Mouse (Mus musculus): Measurements from ENCODE around the gene Galnt18.

Gene Galnt18

DNA sequence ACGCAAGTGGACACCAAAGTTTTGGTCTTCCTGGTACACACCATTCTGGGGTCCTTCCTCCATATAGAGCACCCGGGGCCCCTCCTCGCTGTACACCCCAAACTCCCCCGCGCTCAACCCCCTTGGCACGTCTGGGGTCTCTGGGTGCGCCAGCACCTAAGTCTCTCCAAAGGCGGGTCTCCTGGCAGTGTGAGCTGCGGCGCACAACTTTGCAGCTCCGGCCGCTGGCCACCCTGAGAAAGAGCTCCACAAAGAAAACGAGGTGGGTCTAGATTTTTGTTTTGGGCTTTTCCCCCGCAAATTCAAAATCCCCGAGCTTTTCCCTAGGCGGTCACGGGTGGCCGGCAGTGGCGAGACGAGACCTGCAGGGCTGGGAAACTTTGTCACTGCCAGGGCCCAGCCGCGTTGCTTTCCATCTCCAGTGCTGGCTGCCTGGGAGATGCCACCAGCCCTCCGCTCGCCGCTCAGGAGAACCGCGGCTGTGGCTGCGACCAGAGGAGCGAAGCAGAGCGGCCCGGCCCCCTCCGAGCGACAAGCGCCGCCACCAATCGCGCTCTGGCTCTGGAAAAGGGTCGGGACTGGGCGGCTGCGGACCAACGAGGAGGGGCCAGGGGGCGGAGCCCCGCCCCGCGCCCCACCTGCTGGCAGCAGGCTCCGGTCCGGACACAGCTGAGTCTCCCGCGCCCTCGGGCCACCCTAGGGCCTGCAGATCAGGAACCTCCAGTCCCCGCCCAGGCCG lies at the start of gene Galnt18:
TSS of gene Galnt18 (minus strand) at position 474 of the 739 bp plus-strand sequence.
- peak; percentile 91 for DNase-seq (ENCODE audit: low spot score)

DNA sequence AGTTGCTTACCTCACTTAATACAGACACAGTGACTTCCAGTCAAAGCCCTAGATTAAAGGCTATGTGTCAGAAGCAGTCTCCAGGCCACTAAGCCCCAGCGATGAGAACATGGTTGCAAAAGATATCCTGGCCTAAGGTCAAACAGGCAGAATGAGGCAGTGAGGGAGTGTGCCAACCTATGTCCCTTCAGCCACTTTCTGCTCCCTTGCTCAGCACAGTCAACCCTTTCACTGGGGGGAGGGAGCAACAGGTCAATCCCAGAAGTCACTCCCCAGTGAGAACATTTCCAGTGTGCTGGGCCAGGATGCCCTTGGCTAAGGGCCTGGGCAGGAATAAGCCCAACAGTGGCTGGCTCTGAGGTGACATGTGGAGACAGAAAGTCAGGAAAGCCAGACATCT lies 47.6 kb upstream of the Galnt18 start:
- no peak for DNase-seq (ENCODE audit: low spot score)

DNA sequence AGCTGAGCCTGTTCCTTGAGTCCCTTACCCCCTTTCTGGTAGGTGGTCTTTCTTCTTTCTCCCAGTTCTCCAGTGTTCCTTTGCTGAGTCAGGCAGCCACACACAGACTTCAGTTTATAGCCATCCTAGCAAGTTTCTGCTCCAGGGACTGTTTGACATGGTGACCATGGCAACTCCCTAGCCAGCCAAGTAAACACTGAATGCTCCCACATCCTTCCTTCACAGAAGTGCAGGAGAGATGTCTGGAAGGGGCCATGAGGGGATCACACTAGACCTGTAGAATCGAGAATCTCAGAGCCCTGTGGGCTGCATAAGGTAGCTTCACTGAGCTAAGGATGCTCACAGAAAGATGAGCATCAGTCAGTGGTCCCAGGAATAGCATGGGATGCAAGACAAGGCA lies 33.3 kb upstream of the Galnt18 start:
- DNase-seq (ENCODE audit: low spot score) = no peak

DNA sequence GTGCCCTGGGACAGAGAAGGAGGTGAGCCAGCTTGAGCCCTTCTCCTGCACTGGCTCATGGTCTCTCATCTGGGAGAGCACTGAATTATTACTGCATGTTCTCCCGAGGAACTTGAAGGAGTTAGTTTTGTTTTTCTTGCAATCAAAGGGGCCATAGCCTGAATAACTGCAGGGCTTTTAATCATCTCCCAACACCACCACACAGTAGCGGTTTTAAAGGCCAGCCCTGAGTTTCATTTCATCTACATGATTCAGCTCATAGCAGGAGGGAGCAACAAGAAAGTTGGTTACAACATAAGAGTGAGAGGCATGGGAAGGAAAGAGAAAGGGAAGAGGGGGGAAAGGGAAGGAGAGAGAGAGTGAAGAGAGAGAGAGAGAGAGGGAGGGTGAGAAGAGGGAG lies 31.3 kb upstream of the Galnt18 start:
- DNase-seq (ENCODE audit: low spot score) = no peak

DNA sequence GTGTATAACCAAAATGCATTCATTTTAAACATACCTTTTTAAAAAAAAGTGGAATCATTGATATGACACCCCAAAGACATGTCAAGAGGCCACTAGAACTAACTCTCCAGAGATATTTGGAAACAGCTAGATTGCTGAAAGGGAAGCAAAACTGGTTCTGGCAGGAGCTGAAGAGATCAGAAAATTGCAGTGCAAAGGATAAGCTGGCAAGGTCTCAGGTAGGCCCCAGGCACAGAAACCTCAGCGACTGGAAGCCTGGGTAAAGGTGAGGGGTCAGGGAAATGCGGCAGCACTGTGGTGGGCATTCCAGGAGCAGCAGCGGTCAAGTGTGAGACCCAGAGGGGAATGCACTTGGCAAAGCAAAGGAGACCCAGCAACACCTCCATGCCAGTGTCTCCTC lies 30.0 kb upstream of the Galnt18 start:
- DNase-seq (ENCODE audit: low spot score) = no peak

DNA sequence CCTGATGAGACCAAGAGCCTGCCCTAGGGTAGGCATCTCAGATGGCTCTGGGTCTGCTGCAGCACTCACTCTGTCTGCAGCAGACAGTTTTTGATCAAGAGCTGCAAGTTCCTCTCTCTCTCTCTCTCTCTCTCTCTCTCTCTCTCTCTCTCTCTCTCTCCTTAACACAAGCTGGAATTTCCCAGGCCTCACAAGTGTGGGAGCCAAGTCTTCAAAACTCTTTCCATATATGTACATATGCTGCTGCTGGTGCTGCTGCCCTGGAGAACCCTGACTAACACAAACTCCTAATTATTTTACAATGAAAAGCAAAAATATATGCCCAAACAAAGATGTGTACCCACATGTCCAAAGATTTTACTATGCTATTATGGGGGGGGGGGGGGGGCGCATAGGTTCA lies 26.3 kb upstream of the Galnt18 start:
- no peak for DNase-seq (ENCODE audit: low spot score)

DNA sequence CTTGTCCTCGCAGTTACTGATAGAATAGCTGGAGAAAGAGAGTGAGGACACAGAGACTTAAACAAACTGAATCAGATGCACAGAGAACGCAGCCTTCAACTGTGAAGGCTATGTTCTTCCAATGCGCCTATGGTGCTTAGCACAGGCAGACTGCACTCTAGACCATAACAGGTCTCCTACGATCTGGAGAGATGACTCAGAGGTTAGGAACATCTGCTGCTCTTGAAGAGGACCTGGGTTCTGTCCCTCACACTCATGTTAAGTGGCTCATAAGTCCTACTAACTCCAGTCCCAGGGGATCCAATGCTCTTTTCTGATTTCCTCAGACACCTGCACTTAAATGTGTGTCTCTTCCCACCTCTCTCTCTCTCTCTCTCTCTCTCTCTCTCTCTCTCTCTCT lies 24.9 kb upstream of the Galnt18 start:
- DNase-seq (ENCODE audit: low spot score) = no peak

DNA sequence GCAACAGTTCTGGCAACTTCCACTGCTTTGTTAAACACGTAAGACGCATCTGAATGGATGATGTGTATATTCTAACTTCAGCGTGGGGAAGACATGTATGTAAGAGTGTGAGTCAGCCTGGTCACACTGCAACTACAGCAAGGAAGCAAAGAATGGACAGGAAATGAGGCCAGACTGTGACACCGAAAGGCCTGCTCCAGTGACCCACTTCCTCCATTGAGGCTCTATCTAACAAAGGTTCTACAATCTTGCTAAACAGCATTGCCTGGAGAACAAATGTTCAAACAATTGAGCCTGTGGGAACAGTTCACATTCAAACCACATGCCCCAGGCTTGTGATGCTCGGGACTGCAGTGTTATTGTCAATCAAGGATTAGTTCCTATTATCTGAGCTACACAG lies 21.0 kb upstream of the Galnt18 start:
- no peak for DNase-seq (ENCODE audit: low spot score)

DNA sequence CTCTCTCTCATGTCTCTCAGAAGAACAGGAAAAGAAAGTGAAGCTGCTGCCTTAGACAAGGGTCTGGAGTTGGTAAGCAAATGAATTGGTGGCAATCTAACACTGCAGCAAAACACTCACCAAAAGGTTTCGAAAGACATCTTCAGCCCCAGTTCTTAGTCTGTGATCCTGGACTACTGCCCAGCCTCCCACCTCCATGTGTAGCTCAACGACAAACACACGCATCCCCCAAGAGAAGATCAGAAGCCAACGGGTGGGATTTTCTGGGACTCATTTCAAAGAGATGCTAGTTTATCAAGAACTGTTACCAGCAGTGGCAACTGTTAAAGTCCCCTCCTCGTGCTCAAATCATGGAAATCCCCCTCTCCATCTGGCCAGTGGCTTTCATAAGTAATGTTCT lies 20.3 kb upstream of the Galnt18 start:
- DNase-seq (ENCODE audit: low spot score) = no peak

DNA sequence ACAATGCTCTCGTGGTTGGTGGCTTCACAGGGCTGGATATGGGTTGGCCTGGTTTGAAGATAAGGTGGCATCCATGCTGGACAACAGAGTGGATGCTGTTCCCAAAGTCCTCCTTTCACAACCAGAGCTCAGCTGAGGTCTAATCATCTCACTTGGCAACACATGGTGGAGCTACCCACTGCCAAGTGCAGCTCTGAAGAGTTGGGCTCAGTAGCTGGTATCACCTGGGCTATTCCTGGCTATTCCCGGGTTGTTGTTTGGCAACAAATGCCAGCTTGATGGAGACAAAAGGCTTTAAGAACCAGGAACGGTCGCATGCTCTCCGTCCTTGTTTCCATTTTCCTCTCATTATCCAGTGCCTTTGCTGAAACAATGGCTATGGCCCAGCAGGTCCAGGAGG lies 19.2 kb upstream of the Galnt18 start:
- DNase-seq (ENCODE audit: low spot score) = no peak

DNA sequence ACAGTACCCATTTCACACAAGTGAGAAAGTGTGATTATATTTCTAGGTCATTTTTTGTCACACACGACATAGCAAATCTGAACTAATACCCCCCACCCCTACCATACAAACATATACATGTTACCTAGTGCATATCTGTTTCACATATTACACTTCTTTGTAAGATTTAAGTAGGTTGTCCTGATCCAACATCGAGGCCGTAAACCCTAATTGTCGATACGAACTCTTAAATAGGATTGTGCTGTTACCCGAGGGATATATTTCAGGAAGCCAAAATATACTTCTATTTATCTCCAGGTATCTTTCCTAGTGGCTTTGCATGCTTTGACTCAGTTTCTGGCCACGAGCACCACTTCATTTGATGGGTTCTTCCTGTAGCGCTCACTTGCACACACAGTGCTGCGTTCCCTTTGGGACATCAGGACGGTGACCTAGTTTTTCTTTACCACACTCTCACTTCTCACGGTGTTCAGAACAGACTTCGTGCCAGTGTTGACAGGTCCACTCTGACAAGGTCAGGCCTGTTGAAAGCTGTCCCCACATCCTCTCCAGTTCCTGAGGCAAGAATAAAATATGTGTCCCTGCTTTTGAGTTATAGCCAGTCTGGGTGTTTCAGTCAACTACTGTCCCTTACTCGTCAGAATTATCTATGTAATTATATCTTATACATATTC lies 17.7 kb upstream of the Galnt18 start:
- DNase-seq (ENCODE audit: low spot score) = no peak

DNA sequence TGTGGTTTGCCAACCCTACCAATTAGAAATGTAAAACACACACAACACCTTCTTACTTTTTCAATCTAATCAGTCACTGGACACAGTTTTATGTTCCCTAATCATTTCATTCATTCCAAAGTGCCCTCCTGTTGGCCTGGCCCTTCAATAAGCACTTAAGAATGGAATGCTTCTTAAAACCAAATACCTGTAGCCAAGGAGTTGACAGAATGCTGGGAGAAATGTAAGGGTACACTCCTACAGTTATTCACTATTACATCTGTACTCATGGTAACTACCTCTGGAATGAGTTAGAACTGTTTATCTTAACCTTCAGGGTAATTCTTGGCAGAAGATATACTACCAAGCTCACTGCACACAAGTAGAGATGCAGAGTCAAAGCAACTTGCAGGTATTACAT lies 15.3 kb upstream of the Galnt18 start:
- DNase-seq (ENCODE audit: low spot score) = no peak

DNA sequence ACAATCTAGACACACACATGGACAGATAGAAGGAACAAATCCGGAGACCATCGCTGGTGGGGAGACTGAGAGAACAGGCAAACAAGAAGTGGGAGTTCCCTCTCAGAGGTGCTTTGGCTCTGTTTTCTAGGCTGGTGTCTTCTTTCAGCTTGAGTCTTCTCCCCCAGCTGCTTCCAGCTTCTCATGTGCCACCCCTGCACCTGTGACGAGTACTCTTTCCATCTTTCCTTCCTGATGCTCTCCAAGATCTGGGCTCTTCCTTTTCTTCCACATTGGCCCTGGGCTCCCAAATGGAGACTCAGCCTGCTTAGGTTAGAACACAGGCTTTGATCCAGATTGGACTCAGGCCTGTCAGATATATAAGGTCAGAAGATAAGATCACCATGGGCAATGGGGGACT lies 12.4 kb upstream of the Galnt18 start:
- DNase-seq (ENCODE audit: low spot score) = no peak

DNA sequence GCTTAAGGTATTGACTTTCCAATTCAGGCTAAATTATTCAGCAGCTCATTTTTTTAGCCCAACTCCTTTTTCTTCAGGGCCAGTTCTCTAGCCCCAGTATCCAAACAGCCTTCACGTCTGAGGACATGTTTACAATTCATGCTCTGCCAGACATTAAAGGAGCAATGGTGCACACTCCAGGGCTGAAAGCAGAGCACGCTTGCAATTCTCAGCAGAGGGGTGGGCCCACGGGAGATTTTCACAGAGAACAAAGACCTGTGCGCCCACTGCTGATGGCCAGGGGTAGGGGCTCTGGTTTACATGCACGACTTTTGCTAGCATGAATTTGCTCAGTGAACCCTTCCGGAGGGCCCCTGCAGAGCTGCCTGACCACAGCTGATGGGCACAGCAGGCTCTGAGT lies 11.6 kb upstream of the Galnt18 start:
- DNase-seq (ENCODE audit: low spot score) = no peak

DNA sequence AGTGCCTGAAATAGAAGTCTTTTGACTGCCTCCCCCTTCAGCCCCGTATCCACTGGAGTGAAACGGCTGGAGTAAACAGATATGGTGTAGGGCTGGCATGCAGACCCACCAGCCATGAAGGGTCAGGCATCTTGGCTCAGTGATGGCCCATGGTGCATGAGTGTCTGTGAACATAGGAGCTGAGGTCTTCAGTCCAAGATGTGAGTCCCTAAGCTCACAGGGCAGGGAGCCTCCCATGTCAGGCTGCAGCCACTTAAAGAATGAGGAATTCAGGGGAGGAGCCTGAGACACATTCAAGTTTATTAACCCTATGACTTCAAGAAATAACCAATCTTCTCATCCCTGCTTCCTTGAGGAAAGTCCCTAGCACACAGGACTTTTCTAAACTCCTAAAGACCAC lies 8.1 kb upstream of the Galnt18 start:
- DNase-seq (ENCODE audit: low spot score) = no peak

DNA sequence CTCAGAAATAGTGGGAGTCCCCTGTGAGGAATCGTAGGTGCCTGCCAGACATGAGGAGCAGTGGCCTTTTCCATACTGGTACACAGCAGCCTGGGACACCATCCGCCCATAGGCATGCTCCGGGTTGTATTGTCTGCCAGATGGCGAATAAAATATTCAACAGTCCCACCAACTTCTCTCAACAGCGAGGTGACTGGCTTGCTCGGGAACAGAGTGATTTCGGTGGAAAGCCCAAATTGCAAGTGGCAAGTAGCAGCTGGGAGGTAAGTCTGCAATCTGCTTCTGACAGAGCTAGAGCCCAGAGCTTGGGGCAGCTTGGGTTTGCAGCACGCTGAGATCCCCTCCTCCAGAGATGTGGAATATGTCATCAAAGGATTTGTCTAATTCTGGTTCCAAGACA lies 5.7 kb upstream of the Galnt18 start:
- peak; percentile 82 for DNase-seq (ENCODE audit: low spot score)

DNA sequence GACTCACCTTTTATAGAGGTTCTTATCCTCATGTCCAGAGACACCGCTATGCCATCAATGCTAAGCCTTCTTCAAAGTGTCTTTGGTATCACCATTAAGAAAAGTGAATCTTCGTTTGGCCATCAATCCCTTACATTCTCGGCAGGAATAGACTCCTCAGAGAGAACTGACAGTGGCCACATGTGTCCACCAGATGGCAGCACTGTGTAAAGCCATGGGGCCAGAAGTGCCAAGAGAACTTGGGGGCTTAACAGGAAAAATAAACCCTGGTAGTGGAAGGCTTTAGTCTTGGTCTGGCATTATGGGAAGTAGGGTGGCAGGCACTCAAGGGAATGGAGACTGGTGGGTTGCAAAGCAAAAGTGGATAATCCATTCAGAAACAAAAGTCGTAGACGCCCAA lies 2.3 kb upstream of the Galnt18 start:
- peak; percentile 79 for DNase-seq (ENCODE audit: low spot score)

DNA sequence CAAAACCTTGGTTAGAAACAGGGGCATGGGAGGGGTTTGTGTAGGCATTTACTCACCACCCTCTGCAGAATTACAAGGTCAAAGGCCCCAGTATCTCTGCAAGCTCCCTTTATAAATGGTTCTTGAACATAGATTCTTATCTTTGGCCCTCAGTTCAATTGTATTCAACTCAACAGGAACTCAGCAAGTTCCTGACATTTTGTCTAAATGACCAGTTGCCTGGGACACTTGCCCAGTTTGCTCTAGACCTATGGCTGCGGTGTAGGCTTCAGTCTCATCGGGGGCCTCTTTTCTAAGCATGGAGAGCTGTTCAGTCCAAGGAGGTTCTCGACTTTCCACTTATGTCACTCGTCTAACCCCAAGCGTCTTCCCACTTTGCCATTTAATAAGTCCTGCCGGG lies 1.5 kb upstream of the Galnt18 start:
- DNase-seq (ENCODE audit: low spot score) = no peak

DNA sequence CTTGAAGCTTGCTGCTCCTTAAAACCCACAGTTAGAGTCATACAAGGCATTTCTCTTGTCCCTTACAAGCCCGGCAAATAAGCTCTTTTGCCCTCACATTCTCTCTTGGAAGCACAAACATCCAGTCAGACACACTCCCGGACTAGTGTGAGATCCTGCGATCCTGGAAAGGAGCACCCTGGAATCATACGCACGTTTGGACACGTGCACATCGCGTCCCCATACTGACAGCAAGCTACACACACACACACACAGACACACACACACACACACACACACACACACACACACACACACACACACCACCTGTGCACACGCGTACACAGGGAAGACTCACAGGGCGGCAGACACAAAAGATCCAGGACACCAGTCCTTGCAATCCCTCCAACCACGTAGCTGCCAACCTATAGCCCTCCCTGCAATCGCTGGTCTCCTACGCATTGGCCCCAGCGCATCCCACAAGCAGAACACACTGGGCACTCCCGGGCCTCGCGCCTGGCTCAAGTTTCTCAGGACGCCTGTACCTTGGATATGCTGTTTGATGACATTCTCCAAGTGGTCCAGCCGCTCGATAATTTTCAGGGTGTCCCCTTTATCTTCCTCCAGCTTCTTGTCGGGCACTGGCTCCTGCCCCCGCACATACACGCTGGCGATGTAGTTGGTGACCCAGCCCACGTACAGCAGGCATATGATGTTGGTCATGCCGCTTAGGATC lies 831 bp downstream of the Galnt18 start:
- peak; percentile 40 for DNase-seq (ENCODE audit: low spot score)

DNA sequence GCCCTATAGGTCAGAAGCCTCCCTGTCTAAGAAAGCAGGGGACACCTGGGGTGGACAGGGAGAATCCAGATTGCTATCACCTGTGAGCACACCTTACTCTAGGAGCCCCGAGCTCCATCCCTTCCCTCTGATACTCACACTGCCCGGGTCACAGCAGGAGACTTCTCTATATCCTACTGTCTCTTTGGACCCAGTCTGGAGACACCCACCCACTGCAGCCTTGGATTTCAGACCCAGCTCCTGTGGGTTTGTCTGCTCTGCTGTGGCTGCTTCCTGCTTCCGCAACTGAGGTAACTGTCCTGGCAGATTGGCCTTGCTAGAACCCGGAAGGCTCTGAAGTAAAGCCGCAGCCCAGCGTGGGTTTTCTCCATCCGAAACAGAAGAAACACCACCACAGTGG lies 1.6 kb downstream of the Galnt18 start:
- DNase-seq (ENCODE audit: low spot score) = no peak

DNA sequence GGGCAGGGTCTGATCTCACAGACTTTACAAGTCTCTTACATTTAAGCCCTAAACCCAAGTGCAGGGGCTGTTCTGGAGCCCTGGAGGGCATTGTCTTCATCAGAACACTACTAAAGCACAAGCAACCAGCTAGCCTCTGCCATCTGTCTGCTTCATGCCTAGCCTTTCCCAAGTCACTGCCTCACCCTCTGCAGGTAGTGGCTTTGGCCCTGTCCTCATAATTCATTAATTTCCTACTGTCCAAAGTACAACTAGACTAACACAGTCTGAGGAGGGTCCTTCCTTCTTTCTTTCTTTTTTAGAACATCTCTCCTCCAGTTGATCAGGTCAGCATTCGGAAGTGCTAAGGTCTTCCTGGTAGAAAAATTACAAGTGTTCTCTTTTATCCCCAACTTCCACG lies 2.6 kb downstream of the Galnt18 start:
- DNase-seq (ENCODE audit: low spot score) = no peak

DNA sequence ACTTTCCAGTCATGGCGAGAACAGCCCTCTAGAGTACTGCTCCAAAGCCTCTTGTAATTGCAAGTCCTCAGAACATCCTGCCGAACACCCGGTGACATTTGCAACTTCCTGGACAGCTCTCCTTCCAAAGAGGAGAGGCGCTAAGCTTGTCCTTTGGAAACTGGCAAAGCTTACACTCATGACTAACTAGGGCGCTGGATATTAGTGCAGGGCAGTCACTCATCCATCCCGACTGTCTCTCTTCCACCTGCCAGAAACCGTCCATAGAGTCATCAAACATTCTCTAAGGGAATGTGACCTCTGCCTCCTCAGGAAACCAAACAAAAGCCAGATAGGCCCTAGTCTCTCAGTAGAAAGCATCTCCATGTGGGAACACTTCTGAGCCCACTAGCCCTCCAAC lies 3.6 kb downstream of the Galnt18 start:
- no peak for DNase-seq (ENCODE audit: low spot score)

DNA sequence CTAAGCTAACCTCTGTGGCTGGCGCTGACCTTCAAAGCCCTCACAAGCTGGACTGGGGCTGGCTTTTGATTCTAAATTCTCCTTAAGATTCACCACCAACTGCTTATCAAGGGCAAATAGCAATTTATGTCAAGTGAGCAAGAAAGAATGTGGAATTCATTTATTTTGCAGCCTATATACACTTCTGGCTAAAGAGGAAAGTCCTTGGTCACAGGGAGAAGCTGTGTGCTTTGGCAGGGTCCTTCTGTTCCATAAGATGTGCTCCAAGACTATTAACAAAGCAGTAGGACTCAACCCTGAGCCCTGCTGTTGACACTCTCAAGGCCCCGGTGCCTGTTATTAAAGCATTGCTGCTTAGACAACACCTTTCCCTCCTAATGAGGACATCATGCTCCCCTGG lies 7.4 kb downstream of the Galnt18 start:
- DNase-seq (ENCODE audit: low spot score) = no peak

Measured in layer of hippocampus, adult 11-12 months (tissue).